ENCODE assay signal across 8 mouse cellular contexts in the genomic region with DNA sequence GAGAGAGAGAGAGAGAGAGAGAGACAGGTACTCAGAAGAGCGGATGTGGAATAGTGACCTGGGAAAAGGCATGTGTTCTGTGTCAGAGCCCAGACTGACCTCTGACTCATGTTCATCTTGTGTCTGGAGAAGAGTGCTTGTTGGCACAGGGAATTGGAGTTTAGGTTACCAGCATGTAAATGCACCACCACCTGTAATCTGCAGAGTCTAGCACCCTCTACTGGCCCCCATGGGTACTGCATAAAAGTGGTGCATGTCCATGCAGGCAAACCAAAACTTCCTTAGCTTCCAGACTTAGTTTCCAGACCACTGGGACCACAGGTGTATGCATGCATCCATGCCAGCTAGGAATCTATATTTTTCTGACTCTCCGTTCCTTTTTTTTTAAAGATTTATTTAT. TPM values are rescaled to one million over a fixed set of nuclear protein-coding genes. Genes with fewer than 3 reads are reported as not detected.
DNase-seq lines count a peak whose midpoint lies in the region; ATAC-seq lines count a peak whose summit lies in the region.

No protein-coding gene starts in this region.

- no peak overlapping the region for H3K4me3 ChIP-seq in forebrain, embryonic 11.5 days (ENCODE audit: low read depth, low read length)
- no peak overlapping the region for H3K4me3 ChIP-seq in forebrain, embryonic 15.5 days
- no peak overlapping the region for H3K4me3 ChIP-seq in intestine, embryonic 14.5 days (ENCODE audit: low read depth, low read length)

- intact Hi-C loops in left cerebral cortex, postnatal 10 days (cut with DNase I), result loop anchor here (5.0 to 10.0 kb wide), 2 partner anchors 94 to 451 kb away; partner anchors contain the start of genes Baz2a and Zbtb39

- H3K9me3 ChIP-seq in forebrain, embryonic 11.5 days (ENCODE audit: control insufficient read depth, low read length), result no peaks in the 10 kb centered on the region
- H3K9me3 ChIP-seq in forebrain, embryonic 15.5 days, result no peaks in the 10 kb centered on the region
- H3K9me3 ChIP-seq in intestine, embryonic 14.5 days (ENCODE audit: control insufficient read depth, low read length), result no peaks in the 10 kb centered on the region

- 64% methylated on average over 2 of the region's 2 CpGs for WGBS in forebrain, embryonic 11.5 days
- 53% methylated on average over 2 of the region's 2 CpGs for WGBS in forebrain, embryonic 15.5 days
- WGBS in intestine, embryonic 14.5 days, result 56% methylated on average over 2 of the region's 2 CpGs

- no peak overlapping the region for H3K9ac ChIP-seq in forebrain, embryonic 11.5 days (ENCODE audit: low read length)
- no peak overlapping the region for H3K9ac ChIP-seq in forebrain, embryonic 15.5 days (replicated peaks)
- no peak overlapping the region for H3K9ac ChIP-seq in intestine, embryonic 14.5 days (ENCODE audit: low read length)

- H3K4me1 ChIP-seq in forebrain, embryonic 11.5 days (replicated peaks; ENCODE audit: control insufficient read depth, insufficient read depth, low read length), result no peaks in the 10 kb centered on the region
- peaks cover 4% of the 10 kb centered on the region; the same call in 1 of the 2 replicates for H3K4me1 ChIP-seq in forebrain, embryonic 15.5 days
- H3K4me1 ChIP-seq in intestine, embryonic 14.5 days (replicated peaks; ENCODE audit: control insufficient read depth, insufficient read depth, low read length), result no peaks in the 10 kb centered on the region

- H3K27me3 ChIP-seq in forebrain, embryonic 11.5 days (ENCODE audit: control insufficient read depth, insufficient read depth, low read length), result no peaks in the 10 kb centered on the region
- H3K27me3 ChIP-seq in forebrain, embryonic 15.5 days, result no peaks in the 10 kb centered on the region
- no peaks in the 10 kb centered on the region for H3K27me3 ChIP-seq in intestine, embryonic 14.5 days (replicated peaks; ENCODE audit: control insufficient read depth, insufficient read depth, low read length)

- peak; percentile 92 for DNase-seq in forebrain, embryonic 11.5 days (ENCODE audit: low spot score)
- peak; percentile 77 for DNase-seq in cerebellum, adult 8-10 months
- DNase-seq in gastrocnemius, adult 8-10 months (ENCODE audit: low spot score in 2 of 2), result peak; percentile 74 to 77
- peak; percentile 98 for DNase-seq in intestine, embryonic 14.5 days (ENCODE audit: low spot score)
- peak; percentile 26 to 74 for DNase-seq in left cerebral cortex, postnatal 10 days (ENCODE audit: extremely low spot score in 1 of 2, low spot score in 2 of 2)
- DNase-seq in mesoderm, embryonic 11.5 days (ENCODE audit: low read depth, low spot score), result peak; percentile 91
- DNase-seq in spleen, postnatal 10 days (ENCODE audit: low spot score in 2 of 2), result peak; percentile 85 to 90

- H3K4me2 ChIP-seq in forebrain, embryonic 11.5 days (ENCODE audit: low read depth, low read length, severe bottlenecking), result no peak overlapping the region
- no peak overlapping the region for H3K4me2 ChIP-seq in forebrain, embryonic 15.5 days (replicated peaks)
- no peak overlapping the region for H3K4me2 ChIP-seq in intestine, embryonic 14.5 days (ENCODE audit: low read length)

- H3K27ac ChIP-seq in forebrain, embryonic 11.5 days (ENCODE audit: low read depth, low read length), result no peak overlapping the region
- no peak overlapping the region for H3K27ac ChIP-seq in forebrain, embryonic 15.5 days (replicated peaks)
- no peak overlapping the region for H3K27ac ChIP-seq in intestine, embryonic 14.5 days (ENCODE audit: low read depth)

- H3K36me3 ChIP-seq in forebrain, embryonic 11.5 days (ENCODE audit: control insufficient read depth, insufficient read depth, low read length), result no peaks in the 10 kb centered on the region
- no peaks in the 10 kb centered on the region for H3K36me3 ChIP-seq in forebrain, embryonic 15.5 days
- H3K36me3 ChIP-seq in intestine, embryonic 14.5 days (ENCODE audit: control insufficient read depth, insufficient read depth, low read length), result no peaks in the 10 kb centered on the region

- peak; percentile 46; the same call in 1 of the 2 replicates for ATAC-seq in forebrain, embryonic 11.5 days (replicated peaks; ENCODE audit: low FRiP score)
- no peak for ATAC-seq in forebrain, embryonic 15.5 days (replicated peaks)
- ATAC-seq in intestine, embryonic 14.5 days (replicated peaks; ENCODE audit: low FRiP score, low TSS enrichment, low read depth), result peak; percentile 65

RNA-seq across cellular contexts. Expression of gene Rbms2, which starts 5.9 kb away (rescaled TPM):
- polyA plus RNA-seq in forebrain, embryonic 11.5 days (2014; fragmentation: Nextera tagmentation; extraction: Ambion mirVana), result 21.7 and 22.3 TPM in 2 replicates
- polyA plus RNA-seq in forebrain, embryonic 15.5 days (2015; fragmentation: Nextera tagmentation; extraction: Ambion mirVana), result 7.9 and 9.0 TPM in 2 replicates
- 10 to 100 TPM; 53.5 to 63.6 (median 60.7) TPM for total RNA-seq in gastrocnemius, adult 8-10 months (2022)
- 25.3 and 31.0 TPM in 2 replicates for polyA plus RNA-seq in intestine, embryonic 14.5 days (2014; fragmentation: Nextera tagmentation; extraction: Ambion mirVana)
- total RNA-seq in left cerebral cortex, postnatal 10 days (2021), result 10 to 100 TPM; 10.7 to 11.6 TPM

RNA-seq across cellular contexts. Expression of gene Gls2, which starts 8.3 kb away (rescaled TPM):
- 1.3 and 1.7 TPM in 2 replicates for polyA plus RNA-seq in forebrain, embryonic 11.5 days (2014; fragmentation: Nextera tagmentation; extraction: Ambion mirVana)
- polyA plus RNA-seq in forebrain, embryonic 15.5 days (2015; fragmentation: Nextera tagmentation; extraction: Ambion mirVana), result 0.57 and 0.64 TPM in 2 replicates
- under 1 TPM; 0.36 to 0.97 (median 0.58) TPM for total RNA-seq in gastrocnemius, adult 8-10 months (2022)
- polyA plus RNA-seq in intestine, embryonic 14.5 days (2014; fragmentation: Nextera tagmentation; extraction: Ambion mirVana), result 1.7 TPM in 2 replicates
- total RNA-seq in left cerebral cortex, postnatal 10 days (2021), result 10 to 100 TPM; 17.8 to 18.7 TPM

RNA-seq across cellular contexts. Expression of gene Spryd4, which starts 25.6 kb away (rescaled TPM):
- 23.1 and 26.7 TPM in 2 replicates for polyA plus RNA-seq in forebrain, embryonic 11.5 days (2014; fragmentation: Nextera tagmentation; extraction: Ambion mirVana)
- polyA plus RNA-seq in forebrain, embryonic 15.5 days (2015; fragmentation: Nextera tagmentation; extraction: Ambion mirVana), result 19.1 and 19.8 TPM in 2 replicates
- 10 to 100 TPM; 30.5 to 33.5 (median 32.4) TPM for total RNA-seq in gastrocnemius, adult 8-10 months (2022)
- polyA plus RNA-seq in intestine, embryonic 14.5 days (2014; fragmentation: Nextera tagmentation; extraction: Ambion mirVana), result 34.9 and 37.2 TPM in 2 replicates
- total RNA-seq in left cerebral cortex, postnatal 10 days (2021), result 10 to 100 TPM; 11.5 to 12.6 TPM

RNA-seq across cellular contexts. Expression of gene Mip, which starts 39.7 kb away (rescaled TPM):
- polyA plus RNA-seq in forebrain, embryonic 11.5 days (2014; fragmentation: Nextera tagmentation; extraction: Ambion mirVana), result 0.28 and 0.55 TPM in 2 replicates
- polyA plus RNA-seq in forebrain, embryonic 15.5 days (2015; fragmentation: Nextera tagmentation; extraction: Ambion mirVana), result 0.19 TPM in 1 of 2 replicates, not detected in the other
- total RNA-seq in gastrocnemius, adult 8-10 months (2022), result not detected
- polyA plus RNA-seq in intestine, embryonic 14.5 days (2014; fragmentation: Nextera tagmentation; extraction: Ambion mirVana), result not detected in 2 replicates
- not detected for total RNA-seq in left cerebral cortex, postnatal 10 days (2021)

RNA-seq across cellular contexts. Expression of gene Timeless, which starts 45.9 kb away (rescaled TPM):
- polyA plus RNA-seq in forebrain, embryonic 11.5 days (2014; fragmentation: Nextera tagmentation; extraction: Ambion mirVana), result 81.7 and 89.7 TPM in 2 replicates
- 32.0 and 35.8 TPM in 2 replicates for polyA plus RNA-seq in forebrain, embryonic 15.5 days (2015; fragmentation: Nextera tagmentation; extraction: Ambion mirVana)
- 1 to 10 TPM; 1.4 to 1.9 (median 1.7) TPM for total RNA-seq in gastrocnemius, adult 8-10 months (2022)
- polyA plus RNA-seq in intestine, embryonic 14.5 days (2014; fragmentation: Nextera tagmentation; extraction: Ambion mirVana), result 58.1 and 59.5 TPM in 2 replicates
- 1 to 10 TPM; 8.3 to 9.7 TPM for total RNA-seq in left cerebral cortex, postnatal 10 days (2021)
